Mouse (Mus musculus) cerebellum, adult 2 months (tissue): ENCODE measurements around the gene Esp23.
"Not testable (repeated sequence)": the region's sequence is repeated elsewhere in the genome, so short reads cannot be mapped to it uniquely, and the experiment has no call there.

ENCODE experiments used
- CTCF ChIP-seq: fragments of 200-500 bp; IDR thresholded peaks from 2 replicates; pipeline ENCODE4 v1.5.1; 2011; ENCODE audit warnings: low read depth, mild to moderate bottlenecking, control low read depth, low read length, moderate library complexity, borderline replicate concordance; ENCODE audit not compliant: insufficient read depth
- POLR2A ChIP-seq: fragments of 200-500 bp; IDR thresholded peaks from 2 replicates; pipeline ENCODE4 v1.6.1; 2011; ENCODE audit warnings: low read length, control low read depth, borderline replicate concordance; ENCODE audit not compliant: insufficient read depth

DNA sequence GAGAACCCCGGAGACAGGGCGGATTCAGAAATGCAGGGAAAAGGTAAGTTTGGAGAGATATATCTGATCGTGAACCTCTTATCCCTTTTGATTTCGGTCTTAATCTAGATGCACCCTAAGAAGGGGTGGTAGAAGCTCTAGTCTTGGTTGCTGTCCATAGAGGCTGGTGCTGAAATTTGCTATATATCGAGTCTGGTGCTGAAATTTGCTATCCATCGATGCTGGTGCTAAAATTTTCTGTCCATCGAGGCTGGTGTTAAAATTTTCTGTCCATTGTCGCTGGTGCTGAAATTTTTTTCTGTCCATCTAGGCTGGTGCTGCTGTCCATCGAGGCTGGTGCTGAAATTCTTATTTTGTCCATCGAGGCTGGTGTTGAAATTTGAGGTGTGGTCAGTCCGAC lies 30.3 kb upstream of the Esp23 start:
- not testable (repeated sequence) for TF ChIP-seq POLR2A, CTCF
